Mouse (Mus musculus): ENCODE measurements around the gene Mlycd.

- TF ChIP-seq CTCF (IDR thresholded peaks at IDR 0.05; ENCODE audit: extremely low read depth, insufficient read depth, insufficient read length, insufficient replicate concordance) (no peak), POLR2A (IDR thresholded peaks at IDR 0.05; ENCODE audit: low read depth, low read length) (no peak)
Observed at GRCm38 (mm10) chr8:119398558-119398957, 3.9 kb downstream of the Mlycd start.

Measured in spleen, adult 2 months (tissue).